Mouse (Mus musculus) embryonic fibroblast, embryonic 13.5 days (primary cell): ENCODE results near the gene Lin28b.

Source experiments
- CTCF ChIP-seq: IDR thresholded peaks from 2 replicates; pipeline ENCODE4 v1.5.1; 2011; ENCODE audit warnings: mild to moderate bottlenecking, control low read depth, low read length, moderate library complexity, borderline replicate concordance; ENCODE audit not compliant: insufficient read depth
- POLR2A ChIP-seq: IDR thresholded peaks from 2 replicates; pipeline ENCODE4 v1.6.1; 2011; ENCODE audit warnings: low read depth, mild to moderate bottlenecking, control low read depth, low read length, moderate library complexity

DNA sequence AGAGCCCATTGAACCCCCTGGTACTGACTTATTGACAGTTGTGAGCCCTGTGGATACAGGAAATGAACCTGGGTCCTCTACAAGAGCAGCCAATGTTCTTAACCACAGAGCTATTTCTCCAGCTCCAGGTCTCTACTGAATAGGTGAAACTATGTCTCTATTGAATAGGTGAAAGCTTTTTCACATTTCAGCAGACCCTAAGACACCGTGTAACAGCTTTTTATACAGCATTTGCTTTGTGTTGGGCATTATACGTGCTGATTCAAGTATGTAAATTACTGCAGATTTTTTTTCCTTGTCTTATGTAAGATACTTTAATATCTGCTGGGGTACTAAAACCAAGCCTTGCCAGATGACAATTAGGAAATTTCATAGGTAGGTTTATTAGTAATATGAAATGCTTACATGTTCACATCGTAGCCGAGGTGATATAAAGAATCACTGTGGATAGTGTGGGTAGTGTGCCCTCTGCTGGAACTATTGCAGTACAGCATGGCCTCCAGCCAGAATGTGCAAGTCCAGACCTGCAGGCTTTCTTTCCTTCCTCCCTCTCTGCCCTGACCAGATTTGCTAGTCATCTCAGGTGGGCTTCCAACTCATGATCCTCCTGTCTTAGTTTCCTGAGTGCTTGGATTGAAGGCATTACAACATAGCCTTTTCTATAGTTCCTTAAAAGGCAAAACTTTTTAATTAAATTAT lies 113.1 kb downstream of the Lin28b start:
- TF ChIP-seq CTCF: peak; percentile 68; the same call in 1 of the 2 replicates
- TF ChIP-seq POLR2A: no peak
